Mouse (Mus musculus) E14TG2a.4 (cell line): ENCODE data around the gene Hnrnpll.
A peak's percentile ranks its signal among the peaks of the same experiment; 100 is the strongest.
"Not testable (repeated sequence)": the region's sequence is repeated elsewhere in the genome, so short reads cannot be mapped to it uniquely, and the experiment has no call there.

Experiments
- H3K27me3 ChIP-seq: 2 replicates; pipeline ENCODE4 v1.6.1; 2014; ENCODE audit warnings: low read length, control low read depth; ENCODE audit not compliant: insufficient read depth
- H3K36me3 ChIP-seq: 2 replicates; pipeline ENCODE4 v1.6.1; 2014; ENCODE audit warnings: low read length, control low read depth; ENCODE audit not compliant: insufficient read depth
- H3K4me1 ChIP-seq: replicated peaks from 2 replicates; pipeline ENCODE4 v1.6.1; 2014; ENCODE audit warnings: low read depth, low read length, control low read depth
- H3K4me3 ChIP-seq: replicated peaks from 2 replicates; pipeline ENCODE4 v1.5.1; 2014; ENCODE audit warnings: mild to moderate bottlenecking, low read length
- H3K9me3 ChIP-seq: 2 replicates; pipeline ENCODE4 v1.6.1; 2014; ENCODE audit warnings: low read length, control low read depth
- CTCF ChIP-seq: conservative IDR thresholded peaks from 2 replicates; pipeline ENCODE4 v1.5.1; 2014; ENCODE audit warnings: low read length
- NANOG ChIP-seq: IDR thresholded peaks from 2 replicates; pipeline ENCODE4 v1.6.1; 2014; ENCODE audit warnings: borderline replicate concordance, low read length, mixed read lengths
- POU5F1 ChIP-seq: IDR thresholded peaks from 2 replicates; pipeline ENCODE4 v1.6.1; 2014; ENCODE audit warnings: low read length, borderline replicate concordance

The Hnrnpll gene

DNA sequence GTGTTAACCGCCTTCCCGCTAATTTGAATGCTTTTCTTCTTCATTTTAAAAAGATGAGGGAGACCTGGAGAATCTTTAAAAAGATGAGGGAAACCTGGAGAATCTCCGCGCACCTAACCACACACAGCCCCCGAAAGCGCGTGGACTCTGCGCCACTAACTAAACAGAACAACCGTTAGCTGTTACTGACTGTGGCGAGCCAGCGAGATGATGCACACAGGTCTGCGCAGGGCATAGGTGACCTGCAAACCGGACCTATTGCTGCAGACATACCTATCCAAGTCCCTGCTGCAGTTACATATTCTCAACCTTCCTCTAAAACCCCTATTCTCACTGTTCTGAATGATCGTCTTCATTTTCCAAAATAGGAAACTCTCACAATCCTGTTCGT lies 481 bp upstream of the Hnrnpll start:
- Histone ChIP-seq H3K36me3 (peaks cover 6% of the 10 kb centered on the region), H3K27me3 (no peaks in the 10 kb centered on the region), H3K4me1 (peaks cover 50% of the 10 kb centered on the region), H3K9me3 (no peaks in the 10 kb centered on the region), H3K4me3 (peak overlapping the region; percentile 99)
- no peak for TF ChIP-seq POU5F1
- no peak for TF ChIP-seq CTCF
- no peak for TF ChIP-seq NANOG

DNA sequence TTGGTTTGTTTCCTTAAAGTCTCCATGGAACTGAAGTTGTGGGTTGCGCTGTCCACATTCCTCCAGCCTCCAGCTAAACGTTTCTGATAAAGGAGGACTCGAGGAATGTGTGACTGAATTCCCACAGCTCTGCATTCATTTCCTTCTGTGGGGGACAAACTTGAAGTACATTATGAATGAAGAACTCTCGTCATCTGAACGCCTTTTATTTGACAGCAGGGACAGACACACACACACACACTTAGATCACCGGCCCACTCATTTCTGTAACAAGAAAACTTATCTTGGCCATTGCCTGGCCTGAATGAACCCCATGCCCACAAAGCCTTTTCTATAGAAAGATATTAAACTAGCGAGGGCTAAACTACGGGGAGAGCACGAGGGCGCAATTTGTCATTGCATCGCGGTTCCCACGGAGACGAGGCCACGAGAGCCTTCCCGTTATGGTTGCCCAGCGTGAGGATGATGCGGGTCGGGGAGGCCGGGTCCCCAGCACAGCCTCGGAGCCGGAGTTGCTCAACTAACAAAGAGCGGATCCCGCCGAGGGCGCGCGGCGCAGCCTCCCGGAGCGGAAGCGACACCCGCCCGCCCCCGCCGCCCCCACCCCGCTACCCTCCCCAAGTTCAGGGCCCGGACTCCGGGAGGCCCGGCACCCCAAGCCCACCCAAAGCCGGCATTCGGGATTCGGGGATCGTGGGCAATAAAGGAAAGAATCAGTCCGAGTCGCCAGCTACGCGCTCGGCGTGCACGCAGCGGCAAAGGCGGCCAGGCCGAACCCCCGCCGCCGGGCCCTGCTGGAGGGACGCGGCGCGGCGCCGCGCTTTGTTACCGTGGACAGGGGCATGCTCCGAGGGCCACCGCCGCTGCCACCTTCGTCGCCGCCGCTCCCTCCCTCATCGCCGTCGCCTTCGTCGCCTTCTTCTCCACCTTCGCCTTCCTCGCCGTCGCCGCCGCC lies 1.0 kb downstream of the Hnrnpll start:
- no peaks in the 10 kb centered on the region for H3K9me3 ChIP-seq
- no peak for TF ChIP-seq POU5F1
- no peak for TF ChIP-seq CTCF
- no peak for TF ChIP-seq NANOG
- H3K36me3 ChIP-seq = peaks cover 12% of the 10 kb centered on the region
- peaks cover 54% of the 10 kb centered on the region for H3K4me1 ChIP-seq
- no peaks in the 10 kb centered on the region for H3K27me3 ChIP-seq
- H3K4me3 ChIP-seq = peak overlapping the region; percentile 99

DNA sequence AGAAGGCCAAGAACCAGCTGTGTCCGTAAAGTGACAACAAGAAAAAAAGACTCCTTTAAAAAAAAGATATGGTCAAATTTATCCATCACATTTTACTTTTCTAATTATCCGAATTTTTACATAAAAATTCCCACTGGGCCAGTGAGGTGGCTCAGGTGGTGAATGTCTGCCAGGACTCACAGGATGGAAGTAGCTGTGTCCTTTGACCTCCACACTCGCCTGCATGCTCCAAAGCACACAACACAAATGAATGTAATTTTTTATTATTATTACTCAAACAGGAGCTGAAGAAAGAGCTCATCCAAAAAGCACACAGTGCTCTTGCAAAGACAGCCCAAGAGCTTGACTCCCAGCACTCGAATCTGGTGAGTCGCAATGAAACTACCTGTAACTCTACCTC lies 2.0 kb downstream of the Hnrnpll start:
- Histone ChIP-seq H3K4me3 (peak overlapping the region; percentile 99), H3K4me1 (peaks cover 54% of the 10 kb centered on the region), H3K9me3 (no peaks in the 10 kb centered on the region), H3K27me3 (no peaks in the 10 kb centered on the region), H3K36me3 (peaks cover 12% of the 10 kb centered on the region)
- TF ChIP-seq POU5F1 (no peak), NANOG (no peak), CTCF (no peak)

DNA sequence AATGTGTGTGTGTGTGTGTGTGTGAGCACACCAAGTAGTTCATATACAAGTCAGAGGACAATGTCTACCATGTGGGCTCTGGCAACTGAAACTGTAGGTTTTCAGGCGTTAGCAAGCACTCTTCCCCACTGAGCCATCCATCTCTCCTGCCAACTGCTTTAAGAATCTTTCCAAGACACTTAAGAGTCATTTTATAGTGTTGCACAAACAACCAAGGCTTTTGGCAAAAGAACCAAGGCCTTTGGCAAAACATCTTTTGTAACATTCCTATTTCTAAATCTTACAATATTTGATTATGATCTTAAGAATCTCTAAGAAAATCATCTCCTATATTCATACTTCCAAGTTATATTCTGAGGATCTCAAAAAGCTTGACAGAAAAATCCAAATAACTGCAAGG lies 2.4 kb downstream of the Hnrnpll start:
- no peak for TF ChIP-seq CTCF
- H3K36me3 ChIP-seq = peaks cover 12% of the 10 kb centered on the region
- H3K4me3 ChIP-seq = no peak overlapping the region
- no peaks in the 10 kb centered on the region for H3K9me3 ChIP-seq
- no peaks in the 10 kb centered on the region for H3K27me3 ChIP-seq
- H3K4me1 ChIP-seq = peaks cover 53% of the 10 kb centered on the region

DNA sequence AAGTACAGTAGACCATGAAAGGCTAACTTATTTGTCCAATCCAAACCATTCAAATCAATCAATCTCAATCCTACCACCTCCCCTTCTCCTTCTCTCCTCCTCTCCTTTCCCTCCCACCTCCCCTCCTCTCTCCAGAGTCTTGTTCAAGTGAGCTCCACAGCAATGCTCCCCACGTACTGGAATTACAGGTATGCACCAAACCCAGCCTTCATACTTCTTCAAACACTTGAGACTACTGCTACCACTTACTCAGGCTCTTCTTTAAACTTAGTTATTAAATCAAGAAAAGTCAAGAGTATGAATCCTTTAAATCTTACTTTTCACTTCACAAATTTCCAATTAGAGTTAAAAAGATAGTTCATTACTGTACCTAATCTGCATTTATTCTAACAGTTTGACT lies 3.6 kb downstream of the Hnrnpll start:
- no peak for TF ChIP-seq POU5F1
- TF ChIP-seq CTCF = no peak
- TF ChIP-seq NANOG = no peak
- H3K4me1 ChIP-seq = peaks cover 51% of the 10 kb centered on the region
- no peak overlapping the region for H3K4me3 ChIP-seq

DNA sequence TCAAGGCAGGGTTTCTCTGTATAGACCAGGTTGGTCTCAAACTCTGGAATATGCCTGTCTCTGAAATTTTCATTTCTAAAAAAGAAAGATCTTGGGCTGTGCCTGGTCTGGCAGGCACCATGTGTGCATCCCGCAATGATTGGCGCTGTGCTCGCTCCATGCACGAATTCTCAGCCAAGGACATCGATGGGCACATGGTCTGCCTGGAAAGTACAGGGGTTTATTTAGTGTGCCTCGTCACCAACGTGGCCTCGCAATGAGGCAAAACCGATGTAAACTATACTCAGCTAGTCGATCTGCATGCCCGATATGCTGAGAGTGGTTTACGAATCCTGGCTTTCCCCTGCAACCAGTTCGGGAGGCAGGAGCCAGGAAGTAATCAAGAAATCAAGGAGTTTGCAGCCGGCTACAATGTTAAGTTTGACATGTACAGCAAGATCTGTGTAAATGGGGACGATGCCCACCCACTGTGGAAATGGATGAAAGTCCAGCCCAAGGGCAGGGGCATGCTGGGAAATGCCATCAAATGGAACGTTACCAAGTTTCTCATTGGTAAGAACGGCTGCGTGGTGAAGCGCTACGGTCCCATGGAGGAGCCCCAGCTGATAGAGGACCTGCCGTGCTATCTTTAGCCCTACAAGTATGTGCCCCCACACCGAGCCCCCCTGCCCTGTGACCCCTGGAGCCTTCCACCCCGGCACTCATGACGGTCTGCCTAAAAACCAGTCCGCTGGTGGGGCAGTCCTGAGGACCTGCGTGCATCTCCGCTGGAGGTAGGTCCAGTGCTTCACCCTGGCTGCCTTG lies 8.0 kb downstream of the Hnrnpll start:
- Histone ChIP-seq H3K4me3 (0 out of 2 replicates have a peak overlapping the region, but pooled peaks have one; percentile 17), H3K4me1 (peaks cover 36% of the 10 kb centered on the region), H3K27me3 (no peaks in the 10 kb centered on the region), H3K9me3 (no peaks in the 10 kb centered on the region), H3K36me3 (peaks cover 61% of the 10 kb centered on the region)
- no peak for TF ChIP-seq NANOG
- no peak for TF ChIP-seq CTCF
- TF ChIP-seq POU5F1 = no peak

More for the DNA sequence above, 3.6 kb downstream of the Hnrnpll start:
- H3K9me3 ChIP-seq = no peaks in the 10 kb centered on the region
- H3K36me3 ChIP-seq = peaks cover 19% of the 10 kb centered on the region
- no peaks in the 10 kb centered on the region for H3K27me3 ChIP-seq

DNA sequence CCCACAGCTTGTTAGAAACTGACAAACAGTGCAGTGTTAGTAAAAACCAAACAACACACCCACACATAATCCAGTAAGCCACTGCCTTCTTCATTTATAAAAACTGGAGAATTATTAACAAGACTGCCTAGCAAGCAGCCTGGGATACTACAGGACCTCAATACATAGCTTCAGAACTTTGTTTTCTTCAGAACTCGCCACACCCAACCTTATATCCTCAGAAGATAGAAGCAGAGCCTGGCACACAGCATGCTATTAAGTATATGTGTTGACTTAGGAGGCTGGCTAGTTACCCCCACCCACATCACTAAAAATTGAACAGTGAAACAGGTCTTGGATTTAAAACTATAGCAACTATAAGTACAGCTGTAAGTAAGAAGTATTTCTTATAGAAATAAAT lies 10.5 kb downstream of the Hnrnpll start:
- Histone ChIP-seq H3K4me3 (no peak overlapping the region), H3K36me3 (peaks cover 71% of the 10 kb centered on the region), H3K4me1 (peaks cover 25% of the 10 kb centered on the region), H3K27me3 (no peaks in the 10 kb centered on the region), H3K9me3 (no peaks in the 10 kb centered on the region)
- TF ChIP-seq POU5F1 (no peak), NANOG (no peak), CTCF (no peak)

DNA sequence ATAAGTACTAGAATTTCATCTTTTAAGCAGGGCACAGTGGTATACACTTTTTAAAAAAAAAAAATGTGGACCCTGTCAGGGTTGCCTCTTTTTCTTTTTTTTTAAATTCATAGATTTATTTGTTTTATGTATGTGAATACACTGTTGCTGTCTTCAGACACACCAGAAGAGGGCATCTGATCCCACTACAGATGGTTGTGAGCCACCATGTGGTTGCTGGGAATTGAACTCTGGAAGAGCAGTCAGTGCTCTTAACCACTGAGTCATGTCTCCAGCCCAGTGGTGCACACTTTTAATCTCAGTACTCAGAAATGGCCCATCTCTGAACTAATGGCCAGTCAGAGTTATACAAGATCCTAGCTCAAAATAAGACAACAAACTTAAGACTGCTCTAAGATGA lies 12.8 kb downstream of the Hnrnpll start:
- H3K4me3 ChIP-seq, H3K27me3 ChIP-seq, H3K9me3 ChIP-seq: not testable (repeated sequence)
- H3K36me3 ChIP-seq = peaks cover 80% of the 10 kb centered on the region
- peaks cover 20% of the 10 kb centered on the region for H3K4me1 ChIP-seq
